Mouse (Mus musculus) brown adipose tissue, adult 24 weeks (tissue): Measurements from ENCODE around the gene Foxp1. TPM values are rescaled to one million over a fixed set of nuclear protein-coding genes. Genes with fewer than 3 reads are reported as not detected.
A peak's percentile ranks its signal among the peaks of the same experiment; 100 is the strongest.

Experiments used
- H3K27ac ChIP-seq: fragments of 200-500 bp; replicated peaks from 2 replicates; pipeline ENCODE4 v1.5.1; 2012; ENCODE audit warnings: low read depth, mild to moderate bottlenecking, low read length
- H3K4me1 ChIP-seq: fragments of 200-500 bp; 2 replicates; pipeline ENCODE4 v1.6.1; 2012; ENCODE audit warnings: low read length, mixed read lengths; ENCODE audit not compliant: control insufficient read depth, insufficient read depth, insufficient read length
- H3K4me3 ChIP-seq: fragments of 200-500 bp; 2 replicates; pipeline ENCODE4 v1.5.1; 2012; ENCODE audit warnings: low read depth, mild to moderate bottlenecking, low read length, moderate library complexity; ENCODE audit not compliant: insufficient read depth
- polyA plus RNA-seq: library from polyadenylated mRNA; stranded (reverse); fragments of >200 nt; gene quantifications from 2 replicates; pipeline ENCODE4 v1.2.4, GENCODE M21; 2012; ENCODE audit not compliant: missing spikeins, insufficient read depth, insufficient read length

The Foxp1 gene
- polyA plus RNA-seq, 1 experiment = 10.1 TPM

DNA sequence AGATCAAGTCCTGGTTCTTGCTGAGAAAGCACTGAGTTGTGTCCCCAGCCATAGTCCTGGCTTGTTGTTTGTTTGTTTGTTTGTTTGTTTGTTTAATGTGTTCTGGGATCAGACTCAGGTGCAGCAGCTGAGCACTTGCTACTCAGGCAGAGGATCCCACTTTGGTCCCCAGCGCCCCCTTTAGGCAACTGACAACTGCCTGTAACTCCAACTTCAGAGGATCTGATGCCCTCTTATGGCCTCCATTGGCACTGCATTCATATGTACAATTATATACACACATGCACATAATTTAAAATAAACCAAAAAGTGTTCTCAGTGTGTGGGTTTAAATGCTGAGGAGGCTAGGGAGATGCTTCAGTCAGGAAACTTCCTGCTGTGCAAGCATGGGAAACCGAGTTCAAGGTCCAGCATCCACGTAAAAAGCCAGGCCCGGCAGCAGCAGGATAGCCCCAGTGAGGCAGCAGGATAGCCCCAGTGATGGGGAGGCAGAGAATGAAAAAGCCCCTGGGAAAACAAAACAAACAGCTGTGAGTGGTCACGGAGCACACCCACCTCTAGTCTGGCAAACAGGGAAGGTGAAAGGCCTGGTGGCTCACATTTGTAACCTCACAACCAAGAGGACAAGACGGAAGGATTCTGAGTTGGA, 5.1 kb upstream of the Foxp1 start:
- H3K27ac ChIP-seq = no peak overlapping the region
- peaks cover 4% of the 10 kb centered on the region; the same call in 1 of the 2 replicates for H3K4me1 ChIP-seq
- H3K4me3 ChIP-seq = no peak overlapping the region

GRCm38 (mm10) chr6:99525351-99525750, 2.8 kb upstream of the Foxp1 start:
- Histone ChIP-seq H3K27ac (no peak overlapping the region), H3K4me3 (no peak overlapping the region), H3K4me1 (no peaks in the 10 kb centered on the region)

GRCm38 (mm10) chr6:99523679-99524370, 1.3 kb upstream of the Foxp1 start:
- Histone ChIP-seq H3K4me3 (peak overlapping the region; percentile 75), H3K27ac (peak overlapping the region; percentile 99), H3K4me1 (no peaks in the 10 kb centered on the region)

GRCm38 (mm10) chr6:99523109-99523632, 650 bp upstream of the Foxp1 start:
- H3K4me3 ChIP-seq = peak overlapping the region; percentile 75
- H3K27ac ChIP-seq = peak overlapping the region; percentile 99
- no peaks in the 10 kb centered on the region for H3K4me1 ChIP-seq

- peak overlapping the region; percentile 75 for H3K4me3 ChIP-seq
- peak overlapping the region; percentile 84 for H3K27ac ChIP-seq
- no peaks in the 10 kb centered on the region for H3K4me1 ChIP-seq
These were observed 721 bp downstream of the Foxp1 start for GRCm38 (mm10) chr6:99521641-99522358.

GRCm38 (mm10) chr6:99521038-99521640, 1.4 kb downstream of the Foxp1 start:
- H3K4me3 ChIP-seq = peak overlapping the region; percentile 75
- H3K4me1 ChIP-seq = no peaks in the 10 kb centered on the region
- H3K27ac ChIP-seq = peak overlapping the region; percentile 84

DNA sequence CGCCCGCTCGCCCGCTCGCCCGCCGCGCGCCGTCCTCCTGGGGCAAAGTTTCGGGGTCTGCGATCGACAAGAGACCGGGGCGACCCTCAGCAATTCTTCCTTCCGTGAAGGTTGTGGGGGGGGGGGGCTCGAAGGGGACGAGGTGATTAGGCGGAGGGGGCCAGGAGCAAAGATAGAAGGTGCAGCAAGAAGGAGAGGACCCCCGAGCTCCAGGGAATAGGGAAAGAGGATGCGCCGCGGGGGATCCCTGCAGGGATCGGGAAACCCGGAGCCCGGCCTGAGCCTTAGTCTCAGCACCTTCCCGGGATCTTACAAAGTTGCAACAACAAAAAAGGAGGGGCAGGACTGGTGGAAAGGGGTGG, 1.9 kb downstream of the Foxp1 start:
- Histone ChIP-seq H3K4me3 (peak overlapping the region; percentile 75), H3K27ac (0 out of 2 replicates have a peak overlapping the region, but pooled peaks have one; percentile 8), H3K4me1 (no peaks in the 10 kb centered on the region)

DNA sequence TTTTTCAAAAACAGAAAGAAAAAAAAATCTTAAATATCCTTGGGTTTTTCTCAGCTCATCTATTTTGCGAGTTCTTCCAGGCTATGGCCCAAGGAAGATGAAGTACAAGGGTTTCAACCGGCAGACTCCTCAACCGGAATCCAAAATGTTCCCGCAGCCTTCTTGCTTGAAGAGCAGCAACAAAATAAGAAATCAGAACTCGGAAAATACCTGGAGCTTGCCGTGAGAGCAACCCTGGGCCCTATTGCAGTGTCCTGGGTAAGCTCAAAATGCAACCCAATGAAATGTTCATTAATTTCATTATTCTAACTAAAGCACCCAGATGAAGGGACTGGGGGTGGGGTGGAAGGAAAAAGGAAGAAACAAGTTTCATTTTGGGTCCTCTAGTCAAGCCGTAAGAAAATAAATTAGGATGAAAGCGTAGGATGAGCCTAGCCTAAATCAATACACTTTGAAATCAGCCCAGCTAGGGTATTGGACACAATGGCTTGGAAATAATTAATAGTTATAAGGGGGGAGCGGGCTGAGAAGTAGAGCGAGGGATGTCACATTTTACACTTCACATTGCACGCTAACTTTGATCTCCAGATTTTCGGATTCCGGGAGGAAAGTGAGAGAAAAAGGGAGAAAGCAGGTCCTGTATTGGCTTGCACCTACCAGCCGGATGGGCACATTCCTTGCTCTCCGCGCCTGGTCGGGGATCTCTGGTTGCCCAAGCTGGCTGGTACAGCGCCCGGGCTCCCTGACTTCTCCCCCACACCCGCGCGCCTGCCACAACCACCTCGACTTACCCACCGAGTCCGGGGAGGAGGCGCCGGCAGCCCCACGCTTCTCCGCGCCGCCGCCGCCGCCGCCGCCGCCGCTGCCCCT, 2.5 kb downstream of the Foxp1 start:
- Histone ChIP-seq H3K4me1 (no peaks in the 10 kb centered on the region), H3K4me3 (peak overlapping the region; percentile 75), H3K27ac (peak overlapping the region; percentile 12; the same call in 1 of the 2 replicates)

DNA sequence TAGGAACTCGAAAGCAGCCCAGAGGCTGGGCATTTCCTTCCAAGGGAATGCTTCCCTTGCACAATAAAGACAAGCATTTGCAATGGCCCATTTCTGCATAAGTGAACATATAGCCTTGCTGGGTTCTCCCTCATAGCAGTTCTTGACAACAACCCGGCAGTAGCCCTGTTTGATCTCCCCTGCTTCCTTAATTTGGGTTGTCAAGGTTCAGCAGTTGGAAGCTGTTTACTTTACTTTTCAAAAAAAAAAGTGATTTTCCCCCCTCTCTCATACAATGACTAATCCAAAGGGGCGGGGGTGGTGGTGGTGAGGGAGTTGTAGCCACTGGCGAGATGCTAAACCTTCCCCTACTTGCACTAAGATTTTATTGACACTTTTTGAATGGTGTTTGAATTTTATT, 3.5 kb downstream of the Foxp1 start:
- H3K27ac ChIP-seq = no peak overlapping the region
- H3K4me3 ChIP-seq = no peak overlapping the region
- no peaks in the 10 kb centered on the region for H3K4me1 ChIP-seq

GRCm38 (mm10) chr6:99515667-99516199, 6.8 kb downstream of the Foxp1 start:
- Histone ChIP-seq H3K4me1 (no peaks in the 10 kb centered on the region), H3K4me3 (no peak overlapping the region), H3K27ac (no peak overlapping the region)

- peaks cover 6% of the 10 kb centered on the region for H3K4me1 ChIP-seq
- no peak overlapping the region for H3K4me3 ChIP-seq
- H3K27ac ChIP-seq = no peak overlapping the region
These were observed 10.7 kb downstream of the Foxp1 start for GRCm38 (mm10) chr6:99511862-99512261.

DNA sequence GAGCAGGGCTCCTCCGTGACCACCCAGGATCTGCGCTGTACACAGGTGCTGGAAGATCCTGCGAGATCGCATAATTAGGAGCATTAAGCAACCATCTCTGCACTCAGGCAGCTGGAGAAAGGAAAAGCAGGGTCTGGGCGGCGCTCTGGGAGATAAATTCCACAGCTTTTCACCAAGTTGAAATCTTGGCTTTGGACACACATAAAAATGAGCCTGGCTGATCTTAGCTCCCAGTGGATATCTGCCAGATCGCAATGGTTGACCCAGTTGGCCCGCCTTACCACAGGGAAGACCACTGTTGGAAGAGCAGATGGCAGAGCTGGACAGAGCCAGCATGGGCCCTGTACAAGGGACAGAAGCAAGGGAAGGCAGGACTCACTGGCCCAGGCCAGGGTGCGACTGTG, 13.3 kb downstream of the Foxp1 start:
- H3K4me3 ChIP-seq = peak overlapping the region; percentile 24; the same call in 1 of the 2 replicates
- no peak overlapping the region for H3K27ac ChIP-seq
- peaks cover 6% of the 10 kb centered on the region for H3K4me1 ChIP-seq

DNA sequence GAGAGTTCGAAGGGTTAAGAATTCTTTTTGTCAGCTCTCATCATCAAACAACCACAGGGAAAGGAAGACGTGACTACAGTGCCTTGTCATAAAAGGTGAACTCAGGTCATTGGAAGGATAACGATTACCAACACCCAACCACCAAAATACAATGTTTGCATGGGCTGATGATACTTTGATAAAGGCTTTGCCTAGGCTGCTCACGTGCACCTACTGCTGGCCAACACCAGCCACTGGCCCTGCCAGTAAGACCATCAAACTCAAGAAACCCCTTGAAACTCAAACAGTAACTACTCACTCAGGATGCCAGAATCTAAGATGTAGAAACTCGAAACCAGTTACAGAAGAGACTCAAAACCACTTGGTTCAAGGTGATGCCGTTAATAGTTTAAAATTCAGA, 15.7 kb downstream of the Foxp1 start:
- H3K4me1 ChIP-seq = peaks cover 6% of the 10 kb centered on the region
- no peak overlapping the region for H3K27ac ChIP-seq
- H3K4me3 ChIP-seq = no peak overlapping the region

- H3K4me1 ChIP-seq = no peaks in the 10 kb centered on the region; the same call in 1 of the 2 replicates
- H3K4me3 ChIP-seq = no peak overlapping the region
- H3K27ac ChIP-seq = no peak overlapping the region
These were observed 18.8 kb downstream of the Foxp1 start for GRCm38 (mm10) chr6:99503741-99504140.
